Mouse (Mus musculus) lung, postnatal 25 days (tissue): Measurements from ENCODE around the gene Ccdc96.

Experiments
- DNase-seq: peaks from one replicate; pipeline ENCODE4 v3.0.0; 2022; ENCODE audit warnings: low spot score

Ccdc96 gene

DNA sequence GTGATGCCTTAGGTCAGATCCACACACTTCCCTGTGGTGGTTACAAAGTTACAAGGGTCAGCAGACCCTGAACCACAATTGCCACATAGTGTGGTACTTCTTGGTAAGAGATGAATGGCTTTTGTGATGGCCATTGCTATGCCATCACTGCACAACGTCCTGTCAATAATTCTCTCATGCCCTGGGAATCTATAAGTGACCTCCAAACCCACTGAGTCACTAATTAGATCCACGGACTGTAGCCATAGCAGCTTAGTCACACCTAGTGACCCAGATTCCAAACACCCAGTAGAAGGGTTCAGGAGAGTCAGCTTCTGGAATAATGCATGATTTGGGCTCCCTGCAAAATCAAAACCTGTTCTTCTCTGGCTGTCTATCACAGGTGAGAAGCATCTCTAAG, 40.8 kb downstream of the Ccdc96 start:
- no peak for DNase-seq

DNA sequence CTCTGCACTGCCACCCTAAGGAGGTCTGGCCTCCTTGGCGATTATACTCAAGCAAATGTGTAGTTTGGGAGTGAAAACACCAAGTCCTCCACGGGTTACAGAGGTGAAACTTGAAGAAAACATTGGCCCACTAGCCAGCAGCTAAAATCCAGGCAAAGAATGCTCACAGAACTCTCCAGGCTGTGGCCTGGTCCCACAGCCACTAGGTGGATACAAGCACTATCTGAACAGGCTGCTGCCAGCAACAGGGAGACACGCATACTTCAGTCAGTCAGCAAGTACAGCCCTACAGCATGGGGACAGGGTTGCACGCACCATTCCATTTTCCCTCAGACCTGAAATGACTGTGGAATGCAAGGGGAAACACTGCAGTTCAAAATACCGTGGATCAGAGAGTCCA, 41.9 kb downstream of the Ccdc96 start:
- DNase-seq, result no peak

DNA sequence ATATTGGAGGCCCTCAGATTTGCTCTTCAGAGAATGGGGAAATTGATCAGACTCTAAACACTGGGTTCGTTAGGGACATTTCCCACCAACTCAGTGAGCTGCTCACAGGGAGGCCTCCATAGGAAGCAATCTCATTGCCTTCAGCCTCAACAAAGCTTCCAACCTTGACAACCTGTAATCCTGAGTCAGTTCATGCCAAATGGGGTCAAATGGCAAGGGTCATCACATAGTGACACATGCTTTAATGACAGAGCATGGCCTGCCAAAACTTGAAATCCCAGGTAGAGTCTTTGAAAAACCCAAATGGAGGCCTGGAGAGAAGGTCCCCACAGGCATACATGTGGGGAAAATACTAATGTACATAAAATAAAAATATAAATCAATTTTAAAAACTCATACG, 42.5 kb downstream of the Ccdc96 start:
- no peak for DNase-seq

DNA sequence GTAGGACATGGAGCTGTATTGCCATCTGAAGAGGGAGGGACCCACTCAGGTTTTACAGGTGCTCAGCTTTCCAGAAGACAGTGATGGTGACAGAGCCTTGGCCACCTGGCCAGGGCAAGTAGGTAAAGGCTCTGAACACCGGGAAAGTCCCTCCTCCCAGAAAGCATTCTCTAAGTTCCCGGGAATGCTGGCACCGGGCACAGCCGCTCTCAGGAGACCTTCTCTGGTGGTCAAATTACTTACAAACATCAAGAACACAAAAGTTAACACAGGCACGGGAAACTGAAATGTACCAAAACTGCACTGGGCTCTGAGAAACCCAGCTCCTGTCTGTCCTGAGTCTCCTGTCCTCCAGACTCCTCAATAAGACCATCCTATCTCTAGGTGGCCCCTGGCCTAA, 45.3 kb downstream of the Ccdc96 start:
- no peak for DNase-seq

DNA sequence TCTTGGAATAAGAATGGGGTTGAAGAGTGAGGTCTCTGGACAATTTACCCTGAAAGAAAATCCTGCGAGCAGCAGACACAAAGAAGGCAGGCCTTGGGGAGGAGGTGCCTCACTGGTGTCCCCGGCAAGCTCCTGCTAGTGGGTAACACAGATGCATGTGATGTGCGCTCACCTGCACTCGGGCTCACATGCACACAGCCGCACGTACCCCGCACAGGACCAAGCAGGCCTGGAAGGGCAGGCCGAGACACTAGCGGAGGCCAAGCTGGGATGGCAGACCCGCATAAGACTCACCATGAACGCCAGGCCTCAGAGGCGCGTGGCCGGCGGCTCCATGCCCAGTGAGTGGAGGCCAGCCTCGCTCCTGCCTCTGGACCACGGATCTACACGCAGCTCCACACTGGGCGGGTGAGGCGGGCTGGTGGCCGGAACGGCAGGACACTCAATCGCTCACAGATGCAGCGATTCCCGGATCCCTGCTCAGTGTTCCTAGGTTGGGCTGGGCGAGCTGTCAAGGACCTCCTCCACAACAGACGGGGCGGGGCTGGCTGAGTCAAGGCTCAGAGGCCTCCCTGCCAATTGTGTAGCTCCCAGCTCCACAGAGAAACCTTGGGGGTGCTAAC, 45.9 kb downstream of the Ccdc96 start:
- peak; percentile 96 for DNase-seq

DNA sequence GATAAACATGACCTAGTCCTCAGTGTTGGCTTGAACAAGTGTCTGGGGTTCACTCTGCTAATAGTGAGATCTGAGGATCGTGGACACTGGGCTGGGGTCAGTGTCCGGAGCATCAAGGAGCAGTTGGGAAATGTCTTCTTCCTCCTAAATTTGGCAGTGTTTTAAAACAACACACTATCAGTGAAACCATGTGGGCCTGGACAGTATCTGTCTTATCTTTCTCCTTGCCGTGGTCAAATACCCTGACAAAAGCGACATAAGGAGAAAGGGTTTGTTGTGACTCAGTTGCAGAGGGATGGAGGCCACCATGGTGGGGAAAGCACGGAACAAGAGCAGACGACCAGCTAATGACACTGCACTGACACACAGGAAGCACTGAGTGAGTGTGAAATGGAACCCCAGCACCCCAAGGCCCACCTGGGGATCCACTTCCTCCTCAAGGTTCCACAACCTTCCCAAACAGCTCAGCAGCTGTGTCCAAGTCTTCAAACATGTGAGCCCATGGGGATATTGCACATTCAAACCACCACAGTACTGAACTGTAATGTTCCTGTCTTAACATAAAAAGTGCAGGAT, 50.2 kb downstream of the Ccdc96 start:
- no peak for DNase-seq

DNA sequence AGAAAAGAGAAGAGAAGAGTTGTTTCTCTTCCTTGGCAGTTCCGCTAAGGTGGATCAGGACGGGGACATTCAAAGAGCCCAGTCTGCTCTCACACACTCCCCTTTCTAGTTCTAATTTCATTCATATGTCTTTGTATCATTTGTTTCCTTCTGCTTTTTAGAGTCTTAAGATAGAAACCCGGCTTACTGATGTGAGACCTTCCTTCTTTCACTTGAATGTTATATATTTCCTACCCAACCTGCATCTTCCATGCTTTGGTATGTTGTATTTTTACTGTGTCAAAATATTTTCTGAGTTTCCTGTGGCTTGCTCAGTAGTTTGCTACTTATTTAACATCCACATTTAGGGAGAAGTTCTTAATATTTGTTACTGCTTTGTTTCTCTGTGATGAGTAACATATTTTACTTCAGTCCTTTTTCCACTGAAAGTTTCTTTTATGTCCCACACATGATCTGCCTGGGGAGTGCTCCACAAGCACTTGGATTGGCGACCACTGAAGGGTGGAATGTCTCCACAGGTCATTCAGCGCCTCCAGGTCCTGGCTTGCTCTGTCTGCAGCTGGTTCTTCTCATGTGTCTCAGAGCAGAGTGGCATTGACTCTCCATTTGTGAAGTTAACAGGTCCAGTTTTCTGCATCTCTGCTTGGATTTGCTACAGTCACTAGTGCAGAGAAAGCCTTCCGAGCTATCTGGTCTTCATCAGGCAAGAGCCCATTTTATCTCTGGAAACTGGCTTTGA, 51.2 kb downstream of the Ccdc96 start:
- DNase-seq, result no peak

DNA sequence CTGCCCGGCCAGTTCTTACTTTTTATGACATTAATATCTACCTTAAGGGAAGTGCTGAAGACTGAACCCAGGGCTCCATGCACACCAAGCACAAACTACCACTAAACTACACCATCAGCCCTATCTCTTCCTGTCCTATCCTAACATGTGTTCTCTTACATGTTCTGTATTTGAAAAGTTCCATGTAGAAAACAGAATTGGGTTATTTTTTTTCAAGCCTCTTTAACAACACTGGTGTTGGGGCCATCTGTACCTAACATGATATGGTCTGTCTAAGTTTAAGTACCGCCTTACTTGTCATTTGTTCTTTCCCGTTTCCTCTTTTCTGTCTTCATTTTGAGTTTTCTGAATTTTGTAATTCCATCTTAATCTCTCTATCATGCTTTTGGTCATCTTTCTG, 52.0 kb downstream of the Ccdc96 start:
- DNase-seq, result no peak
